Comparison of ENCODE assay signal across 9 mouse cellular contexts in genomic region chr15:25713587-25714361, GRCm38 (mm10).
A peak's percentile ranks its signal among the peaks of the same experiment; 100 is the strongest.
DNase-seq lines count a peak whose midpoint lies in the region; ATAC-seq lines count a peak whose summit lies in the region.
"Had no signal": no experiment of that assay in that cellular context is flagged by ENCODE, and none has a peak within 500 bp of the region (broad histone marks: within the 10 kb centered on the region; RNA-seq: fewer than 3 reads in every experiment).

No protein-coding gene starts in this region.

- no peaks in the 10 kb centered on the region for H3K36me3 ChIP-seq in heart, embryonic 14.5 days (ENCODE audit: control insufficient read depth, insufficient read depth, low read length)
- no peaks in the 10 kb centered on the region for H3K36me3 ChIP-seq in embryonic facial prominence, embryonic 14.5 days (ENCODE audit: control insufficient read depth, insufficient read depth, low read length)
- H3K36me3 ChIP-seq in midbrain, embryonic 12.5 days: no peaks in the 10 kb centered on the region

- peak overlapping the region; percentile 25; the same call in 1 of the 2 replicates for H3K4me2 ChIP-seq in heart, embryonic 14.5 days (ENCODE audit: low read length)
- 0 out of 2 replicates have a peak overlapping the region, but pooled peaks have one; percentile 18 for H3K4me2 ChIP-seq in embryonic facial prominence, embryonic 14.5 days (ENCODE audit: low read depth, low read length)
- H3K4me2 ChIP-seq in midbrain, embryonic 12.5 days (replicated peaks): peak overlapping the region; percentile 43

- no peak overlapping the region for H3K27ac ChIP-seq in heart, embryonic 14.5 days (replicated peaks in 1 of 2; ENCODE audit: control insufficient read depth in 1 of 2, insufficient read depth in 1 of 2, low read depth in 2 of 2, low read length in 2 of 2)
- H3K27ac ChIP-seq in embryonic facial prominence, embryonic 14.5 days (replicated peaks; ENCODE audit: low read depth, low read length): no peak overlapping the region
- no peak overlapping the region for H3K27ac ChIP-seq in midbrain, embryonic 12.5 days (replicated peaks)

- peaks cover 11 to 13% of the 10 kb centered on the region in 2 experiments; a peak in 3 of 4 replicates for H3K4me1 ChIP-seq in heart, embryonic 14.5 days (ENCODE audit: control insufficient read depth in 2 of 2, insufficient read depth in 2 of 2, low read length in 2 of 2)
- H3K4me1 ChIP-seq in embryonic facial prominence, embryonic 14.5 days (ENCODE audit: control insufficient read depth, insufficient read depth, low read length): peaks cover 14% of the 10 kb centered on the region
- peaks cover 16% of the 10 kb centered on the region for H3K4me1 ChIP-seq in midbrain, embryonic 12.5 days

- no peak overlapping the region for H3K9ac ChIP-seq in heart, embryonic 14.5 days (ENCODE audit: low read length)
- no peak overlapping the region for H3K9ac ChIP-seq in embryonic facial prominence, embryonic 14.5 days (ENCODE audit: low read depth, low read length)
- no peak overlapping the region for H3K9ac ChIP-seq in midbrain, embryonic 12.5 days (replicated peaks)

- H3K4me3 ChIP-seq in heart, embryonic 14.5 days (ENCODE audit: control insufficient read depth in 1 of 2, insufficient read depth in 1 of 2, low read depth in 1 of 2, low read length in 2 of 2): no peak overlapping the region
- H3K4me3 ChIP-seq in embryonic facial prominence, embryonic 14.5 days (ENCODE audit: low read depth, low read length): no peak overlapping the region
- peak overlapping the region; percentile 24 for H3K4me3 ChIP-seq in midbrain, embryonic 12.5 days

- ATAC-seq in heart, embryonic 14.5 days (ENCODE audit: insufficient number of reproducible peaks, insufficient read depth, low FRiP score, low read depth): no peak
- ATAC-seq in embryonic facial prominence, embryonic 14.5 days (ENCODE audit: low read depth): peak; percentile 64; the same call in 1 of the 2 replicates
- ATAC-seq in midbrain, embryonic 12.5 days (ENCODE audit: low FRiP score, low read depth): peak; percentile 42

- no peaks in the 10 kb centered on the region for H3K9me3 ChIP-seq in heart, embryonic 14.5 days (ENCODE audit: control insufficient read depth, low read length)
- no peaks in the 10 kb centered on the region for H3K9me3 ChIP-seq in embryonic facial prominence, embryonic 14.5 days (ENCODE audit: control insufficient read depth, low read length)
- H3K9me3 ChIP-seq in midbrain, embryonic 12.5 days: no peaks in the 10 kb centered on the region

- WGBS in heart, embryonic 14.5 days: 73% methylated on average over 38 of the region's 38 CpGs
- WGBS in embryonic facial prominence, embryonic 14.5 days: 64% methylated on average over 38 of the region's 38 CpGs
- 43% methylated on average over 38 of the region's 38 CpGs for WGBS in midbrain, embryonic 12.5 days

- no peaks in the 10 kb centered on the region for H3K27me3 ChIP-seq in heart, embryonic 14.5 days (ENCODE audit: control insufficient read depth, insufficient read depth, low read length)
- H3K27me3 ChIP-seq in embryonic facial prominence, embryonic 14.5 days (replicated peaks; ENCODE audit: control insufficient read depth, insufficient read depth, low read length): no peaks in the 10 kb centered on the region
- no peaks in the 10 kb centered on the region for H3K27me3 ChIP-seq in midbrain, embryonic 12.5 days
- H3K27me3 ChIP-seq: CH12.LX had no signal

- DNase-seq in heart, adult 18-20 months: no peak
- no peak for DNase-seq in embryonic facial prominence, embryonic 14.5 days (ENCODE audit: low spot score)
- peak; percentile 86 to 93 for DNase-seq in kidney, postnatal 25 days
- no peak for DNase-seq in embryo, embryonic 10.5 days (ENCODE audit: low spot score)
- DNase-seq in adrenal gland, adult 2 months: no peak
- DNase-seq in adrenal gland, adult 8-10 months: no peak

Comparison
In these comparisons a context has a peak if more than half of its experiments do, and no peak if none do; other contexts are left out.
1. DNase-seq: peak in kidney, postnatal 25 days (2 of 2); none in heart, adult 18-20 months (0 of 2), embryonic facial prominence, embryonic 14.5 days (single experiment), embryo, embryonic 10.5 days (single experiment), adrenal gland, adult 2 months (single experiment) and adrenal gland, adult 8-10 months (single experiment).
2. Peak in every context shown above with its lines, with median percentiles within 50 percentile points of each other: H3K4me2 ChIP-seq.